ENCODE assay signal across 13 mouse cellular contexts in the genomic region with DNA sequence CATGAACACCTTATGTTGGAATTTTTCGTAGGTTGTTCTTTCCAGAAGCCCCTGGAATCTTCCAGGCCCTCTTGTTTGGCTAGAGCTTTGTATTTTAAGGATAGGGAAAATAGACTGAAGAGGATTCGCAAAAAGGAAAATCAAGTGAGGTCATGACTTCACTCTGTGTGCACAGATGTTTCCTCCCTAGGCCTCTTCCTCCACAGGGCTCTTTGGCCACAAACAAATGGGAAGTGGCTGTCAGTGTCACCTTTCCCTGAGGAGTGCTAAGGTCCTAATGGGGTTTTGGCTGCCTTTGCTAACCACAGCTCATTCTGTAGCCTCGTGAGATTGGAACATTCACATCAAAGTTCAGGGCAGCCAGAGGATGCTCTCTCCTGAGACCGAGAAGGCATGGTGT.
DNase-seq lines count a peak whose midpoint lies in the region; ATAC-seq and TF ChIP-seq lines count a peak whose summit lies in the region.
"Had no signal": no experiment of that assay in that cellular context is flagged by ENCODE, and none has a peak within 500 bp of the region (broad histone marks: within the 10 kb centered on the region; RNA-seq: fewer than 3 reads in every experiment).

No protein-coding gene starts in this region.

- no peaks in the 10 kb centered on the region for H3K9me3 ChIP-seq in heart, embryonic 14.5 days (ENCODE audit: control insufficient read depth, low read length)
- H3K9me3 ChIP-seq in heart, embryonic 10.5 days = no peaks in the 10 kb centered on the region
- no peaks in the 10 kb centered on the region for H3K9me3 ChIP-seq in embryonic facial prominence, embryonic 15.5 days (replicated peaks)
- no peaks in the 10 kb centered on the region for H3K9me3 ChIP-seq in forebrain, postnatal 0 days (ENCODE audit: low read length)
- H3K9me3 ChIP-seq: forebrain, embryonic 15.5 days had no signal

- DNase-seq in heart, embryonic 10.5 days (ENCODE audit: low spot score) = no peak
- DNase-seq in left cerebral cortex, adult 2 months (ENCODE audit: extremely low spot score in 1 of 2, low spot score in 2 of 2) = no peak
- no peak for DNase-seq in left cerebral cortex, postnatal 36 days (ENCODE audit: low spot score in 2 of 2)
- DNase-seq in skeletal muscle tissue, adult 2 months (ENCODE audit: low read depth, low spot score) = peak; percentile 49
- no peak for DNase-seq in forebrain, postnatal 0 days
- no peak for DNase-seq in ovary, postnatal 10 days (ENCODE audit: low spot score)
- DNase-seq: cerebellum, adult 9-10 months; left cerebral cortex, postnatal 4 days; right cerebral cortex, postnatal 14 days; thymus, postnatal 25 days had no signal

- peaks cover 18 to 20% of the 10 kb centered on the region in 2 experiments for H3K4me1 ChIP-seq in heart, embryonic 14.5 days (ENCODE audit: control insufficient read depth in 2 of 2, insufficient read depth in 2 of 2, low read length in 2 of 2)
- H3K4me1 ChIP-seq in heart, embryonic 10.5 days = peaks cover 42% of the 10 kb centered on the region
- H3K4me1 ChIP-seq in embryonic facial prominence, embryonic 15.5 days = peaks cover 41% of the 10 kb centered on the region
- no peaks in the 10 kb centered on the region for H3K4me1 ChIP-seq in forebrain, postnatal 0 days (ENCODE audit: insufficient read depth)
- H3K4me1 ChIP-seq: forebrain, embryonic 15.5 days had no signal

- intact Hi-C loops in left cerebral cortex, adult 2 months (cut with DNase I) = no loop called here
- intact Hi-C loops in left cerebral cortex, postnatal 36 days (cut with DNase I) = no loop called here

- H3K4me2 ChIP-seq in heart, embryonic 14.5 days (ENCODE audit: low read length) = no peak overlapping the region
- H3K4me2 ChIP-seq in embryonic facial prominence, embryonic 15.5 days (replicated peaks) = no peak overlapping the region
- no peak overlapping the region for H3K4me2 ChIP-seq in forebrain, postnatal 0 days (ENCODE audit: low read depth)
- H3K4me2 ChIP-seq: forebrain, embryonic 15.5 days had no signal

- H3K27me3 ChIP-seq in heart, embryonic 14.5 days (ENCODE audit: control insufficient read depth, insufficient read depth, low read length) = no peaks in the 10 kb centered on the region
- H3K27me3 ChIP-seq in heart, embryonic 10.5 days (ENCODE audit: insufficient read depth, poor library complexity, severe bottlenecking) = no peaks in the 10 kb centered on the region
- no peaks in the 10 kb centered on the region for H3K27me3 ChIP-seq in embryonic facial prominence, embryonic 15.5 days
- H3K27me3 ChIP-seq in forebrain, postnatal 0 days (ENCODE audit: insufficient read depth, low read length) = no peaks in the 10 kb centered on the region
- H3K27me3 ChIP-seq: forebrain, embryonic 15.5 days had no signal

- no peak overlapping the region for H3K9ac ChIP-seq in heart, embryonic 14.5 days (ENCODE audit: low read length)
- H3K9ac ChIP-seq in embryonic facial prominence, embryonic 15.5 days = no peak overlapping the region
- H3K9ac ChIP-seq in forebrain, postnatal 0 days = no peak overlapping the region
- H3K9ac ChIP-seq: forebrain, embryonic 15.5 days had no signal

- TF ChIP-seq CTCF in left cerebral cortex, adult 2 months (IDR thresholded peaks at IDR 0.05) = no peak
- TF ChIP-seq CTCF in forebrain, postnatal 0 days (IDR thresholded peaks at IDR 0.05; ENCODE audit: low read depth) = no peak

- no peak for ATAC-seq in heart, embryonic 14.5 days (ENCODE audit: insufficient number of reproducible peaks, insufficient read depth, low FRiP score, low read depth)
- no peak for ATAC-seq in embryonic facial prominence, embryonic 15.5 days (ENCODE audit: insufficient number of reproducible peaks, low FRiP score, low TSS enrichment, low read depth)
- no peak for ATAC-seq in forebrain, postnatal 0 days
- ATAC-seq: forebrain, embryonic 15.5 days had no signal

- no peaks in the 10 kb centered on the region for H3K36me3 ChIP-seq in heart, embryonic 14.5 days (ENCODE audit: control insufficient read depth, insufficient read depth, low read length)
- no peaks in the 10 kb centered on the region for H3K36me3 ChIP-seq in heart, embryonic 10.5 days
- H3K36me3 ChIP-seq in embryonic facial prominence, embryonic 15.5 days = no peaks in the 10 kb centered on the region
- H3K36me3 ChIP-seq in forebrain, postnatal 0 days (ENCODE audit: insufficient read depth) = no peaks in the 10 kb centered on the region
- H3K36me3 ChIP-seq: forebrain, embryonic 15.5 days had no signal

- no peak overlapping the region for H3K4me3 ChIP-seq in heart, embryonic 14.5 days (ENCODE audit: control insufficient read depth in 1 of 2, insufficient read depth in 1 of 2, low read depth in 1 of 2, low read length in 2 of 2)
- no peak overlapping the region for H3K4me3 ChIP-seq in heart, embryonic 10.5 days
- H3K4me3 ChIP-seq in left cerebral cortex, adult 2 months = no peak overlapping the region
- H3K4me3 ChIP-seq in embryonic facial prominence, embryonic 15.5 days (replicated peaks) = no peak overlapping the region
- no peak overlapping the region for H3K4me3 ChIP-seq in forebrain, postnatal 0 days (ENCODE audit: low read depth, low read length)
- H3K4me3 ChIP-seq: forebrain, embryonic 15.5 days had no signal

- 54% methylated on average over 4 of the region's 4 CpGs for WGBS in heart, embryonic 14.5 days
- WGBS in heart, embryonic 10.5 days = 58% methylated on average over 4 of the region's 4 CpGs
- 60% methylated on average over 4 of the region's 4 CpGs for WGBS in embryonic facial prominence, embryonic 15.5 days
- 82% methylated on average over 4 of the region's 4 CpGs for WGBS in forebrain, postnatal 0 days

- H3K27ac ChIP-seq in heart, embryonic 14.5 days (replicated peaks in 1 of 2; ENCODE audit: control insufficient read depth in 1 of 2, insufficient read depth in 1 of 2, low read depth in 2 of 2, low read length in 2 of 2) = peak overlapping the region; percentile 12 to 21; a peak in 1 of 4 replicates
- H3K27ac ChIP-seq in heart, embryonic 10.5 days = no peak overlapping the region
- H3K27ac ChIP-seq in left cerebral cortex, adult 2 months = peak overlapping the region; percentile 28; the same call in 1 of the 2 replicates
- H3K27ac ChIP-seq in embryonic facial prominence, embryonic 15.5 days (replicated peaks) = 0 out of 2 replicates have a peak overlapping the region, but pooled peaks have one; percentile 1
- no peak overlapping the region for H3K27ac ChIP-seq in forebrain, postnatal 0 days (ENCODE audit: low read depth, low read length)
- H3K27ac ChIP-seq: forebrain, embryonic 15.5 days had no signal

Comparison
In these comparisons a context has a peak if more than half of its experiments do, and no peak if none do; other contexts are left out.
1. H3K27ac ChIP-seq: peak in heart, embryonic 14.5 days (2 of 2), left cerebral cortex, adult 2 months (single experiment) and embryonic facial prominence, embryonic 15.5 days (single experiment); none in heart, embryonic 10.5 days (single experiment) and forebrain, postnatal 0 days (single experiment).